Mouse (Mus musculus) forebrain, embryonic 12.5 days (tissue): ENCODE data around the gene Gm45837. TPM values are rescaled to one million over a fixed set of nuclear protein-coding genes. Genes with fewer than 3 reads are reported as not detected.
A peak's percentile ranks its signal among the peaks of the same experiment; 100 is the strongest.

Experiments used
- ATAC-seq: fragments of 200-750 bp; cut with Nextera tagmentation; 2 replicates; pipeline ENCODE4 v1.8.0; 2017; ENCODE audit warnings: moderate TSS enrichment; ENCODE audit not compliant: low FRiP score
- H3K27ac ChIP-seq: fragments of 300-500 bp; sonication (generic); 2 replicates; pipeline ENCODE4 v1.5.1; 2016; ENCODE audit warnings: mild to moderate bottlenecking
- H3K27me3 ChIP-seq: fragments of 300-500 bp; sonication (generic); 2 replicates; pipeline ENCODE4 v1.6.1; 2016; ENCODE audit warnings: mild to moderate bottlenecking
- H3K36me3 ChIP-seq: fragments of 300-500 bp; sonication (generic); replicated peaks from 2 replicates; pipeline ENCODE4 v1.6.1; 2016; ENCODE audit warnings: mild to moderate bottlenecking
- H3K4me1 ChIP-seq: fragments of 300-500 bp; sonication (generic); 2 replicates; pipeline ENCODE4 v1.6.1; 2016
- H3K4me2 ChIP-seq: fragments of 300-500 bp; sonication (generic); 2 replicates; pipeline ENCODE4 v1.6.1; 2016; ENCODE audit warnings: mild to moderate bottlenecking, moderate library complexity
- H3K4me3 ChIP-seq: fragments of 300-500 bp; sonication (generic); replicated peaks from 2 replicates; pipeline ENCODE4 v1.5.1; 2016; ENCODE audit warnings: mild to moderate bottlenecking
- H3K9ac ChIP-seq: fragments of 300-500 bp; sonication (generic); 2 replicates; pipeline ENCODE4 v1.6.1; 2016; ENCODE audit warnings: mild to moderate bottlenecking
- H3K9me3 ChIP-seq: fragments of 300-500 bp; sonication (generic); 2 replicates; pipeline ENCODE4 v1.6.1; 2016
- WGBS: fragments of 180-500 bp; shearing (Covaris S2); methylation state at CpG from one replicate; pipeline ENCODE4 v1.1.7; 2016; 5-methylcytosine and 5-hydroxymethylcytosine counted together
- polyA plus RNA-seq: library from polyadenylated mRNA; unstranded; fragments of >200 nt; fragmentation: Nextera tagmentation; extraction: Ambion mirVana; gene quantifications from 2 replicates; pipeline ENCODE4 v1.2.1, GENCODE M21; 2016

The Gm45837 gene
- polyA plus RNA-seq, 1 experiment from 2014 or later: not detected

DNA sequence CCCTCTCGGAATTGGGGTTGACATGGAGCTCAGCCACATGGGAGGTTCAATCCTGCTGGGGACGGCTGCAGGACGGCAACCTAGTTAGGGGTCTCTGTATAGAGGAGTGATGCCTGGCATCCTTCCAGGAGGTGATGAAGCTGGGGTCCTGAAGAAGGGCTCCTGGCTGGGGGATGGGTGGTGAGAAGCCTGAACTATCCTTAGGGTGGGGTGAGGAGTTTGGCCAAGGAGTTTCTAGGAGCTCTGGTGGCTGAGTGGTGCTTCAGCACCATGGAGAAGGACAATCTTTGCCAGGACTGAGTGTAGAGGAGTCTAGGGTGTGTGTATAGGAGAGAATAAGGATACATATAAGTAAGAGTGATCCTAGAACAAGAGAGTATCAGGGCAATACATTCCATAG lies 11.4 kb downstream of the Gm45837 start:
- Histone ChIP-seq H3K9ac (peak overlapping the region; percentile 40), H3K4me3 (peak overlapping the region; percentile 27), H3K9me3 (no peaks in the 10 kb centered on the region), H3K4me2 (peak overlapping the region; percentile 47), H3K27me3 (peaks cover 51% of the 10 kb centered on the region), H3K4me1 (peaks cover 44% of the 10 kb centered on the region), H3K36me3 (no peaks in the 10 kb centered on the region), H3K27ac (no peak overlapping the region)
- WGBS: 15% methylated on average over 3 of the region's 3 CpGs
- ATAC-seq: peak; percentile 24

DNA sequence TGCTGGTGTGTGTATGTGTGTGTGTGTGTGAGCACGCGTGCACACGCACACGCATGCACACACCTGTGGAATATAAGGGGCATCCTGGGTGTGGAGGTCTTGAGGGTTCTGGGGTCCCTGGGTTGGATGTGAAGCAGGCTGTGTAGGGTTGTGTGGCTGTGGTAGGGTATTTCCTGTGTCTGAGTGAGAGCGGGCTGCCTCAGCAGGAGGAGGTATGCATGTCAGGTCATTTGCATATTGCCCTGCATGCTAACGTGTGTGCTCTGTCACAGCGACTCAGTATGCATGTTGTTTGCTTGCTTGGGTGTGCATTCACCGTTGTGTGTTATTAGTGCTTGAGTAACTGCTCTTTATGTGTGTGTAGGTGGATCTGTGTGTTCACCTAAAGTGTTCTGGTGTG lies 12.0 kb downstream of the Gm45837 start:
- no peak overlapping the region for H3K27ac ChIP-seq
- peaks cover 46% of the 10 kb centered on the region for H3K4me1 ChIP-seq
- ATAC-seq: no peak
- no peak overlapping the region for H3K4me3 ChIP-seq
- H3K9me3 ChIP-seq: no peaks in the 10 kb centered on the region
- H3K36me3 ChIP-seq: no peaks in the 10 kb centered on the region
- peaks cover 45% of the 10 kb centered on the region for H3K27me3 ChIP-seq
- H3K4me2 ChIP-seq: peak overlapping the region; percentile 47
- WGBS: 79% methylated on average over 8 of the region's 8 CpGs
- H3K9ac ChIP-seq: no peak overlapping the region

- Histone ChIP-seq H3K36me3 (no peaks in the 10 kb centered on the region), H3K4me2 (no peak overlapping the region), H3K9me3 (no peaks in the 10 kb centered on the region), H3K27ac (no peak overlapping the region), H3K4me3 (no peak overlapping the region), H3K4me1 (peaks cover 44% of the 10 kb centered on the region), H3K27me3 (peaks cover 36% of the 10 kb centered on the region), H3K9ac (no peak overlapping the region)
- WGBS: 76% methylated on average over 6 of the region's 6 CpGs
- ATAC-seq: no peak
Measured at GRCm38 (mm10) chr7:101423970-101424369, 13.3 kb downstream of the Gm45837 start.

- ATAC-seq: no peak
- no peak overlapping the region for H3K9ac ChIP-seq
- peaks cover 10% of the 10 kb centered on the region for H3K27me3 ChIP-seq
- H3K36me3 ChIP-seq: no peaks in the 10 kb centered on the region
- 61% methylated on average over 8 of the region's 8 CpGs for WGBS
- peaks cover 25% of the 10 kb centered on the region for H3K4me1 ChIP-seq
- no peak overlapping the region for H3K4me2 ChIP-seq
- H3K4me3 ChIP-seq: no peak overlapping the region
- H3K9me3 ChIP-seq: no peaks in the 10 kb centered on the region
- no peak overlapping the region for H3K27ac ChIP-seq
Measured at GRCm38 (mm10) chr7:101426692-101427091, 16.0 kb downstream of the Gm45837 start.

DNA sequence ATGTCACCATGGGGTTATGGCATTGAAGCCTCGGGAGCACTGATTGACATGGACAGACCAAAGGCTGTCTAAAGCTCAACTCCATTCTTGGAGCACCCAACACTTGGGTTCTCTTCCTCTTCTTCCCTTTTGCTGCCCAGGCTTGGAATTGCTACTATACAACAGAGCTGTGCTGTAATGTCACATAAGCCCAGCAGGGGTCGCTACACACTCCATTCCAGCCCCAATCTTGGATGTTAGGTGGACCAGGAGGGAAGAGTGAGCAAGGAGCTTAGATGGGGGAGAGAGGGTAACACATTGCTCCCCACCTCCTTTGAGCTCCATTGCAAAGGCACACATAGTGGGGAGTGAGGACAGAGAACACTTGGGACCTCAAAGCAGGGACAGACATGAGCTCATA lies 17.1 kb downstream of the Gm45837 start:
- no peak for ATAC-seq
- WGBS: 17% methylated on average over 2 of the region's 2 CpGs

DNA sequence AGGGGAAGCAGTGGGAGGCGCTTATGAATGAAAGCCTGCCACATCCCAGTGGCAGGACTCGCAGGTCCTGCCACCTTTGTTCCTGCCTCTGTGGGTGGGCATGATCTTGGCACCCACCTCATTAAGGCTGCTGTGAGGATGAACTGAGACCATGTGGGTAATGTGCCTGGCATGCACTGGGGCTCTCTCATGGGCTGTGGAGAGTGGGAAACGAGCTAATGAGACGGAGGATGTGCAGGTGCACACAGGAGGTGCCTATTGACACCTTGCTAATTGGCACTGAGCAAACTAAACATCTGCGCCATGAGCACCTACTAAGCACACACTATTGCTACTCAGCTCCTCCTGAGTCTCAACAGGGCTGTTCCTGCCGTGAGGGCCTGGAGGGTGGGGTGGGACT lies 24.4 kb downstream of the Gm45837 start:
- Histone ChIP-seq H3K27me3 (no peaks in the 10 kb centered on the region), H3K4me1 (peaks cover 9% of the 10 kb centered on the region; the same call in 1 of the 2 replicates), H3K36me3 (no peaks in the 10 kb centered on the region), H3K9ac (no peak overlapping the region), H3K9me3 (no peaks in the 10 kb centered on the region), H3K4me3 (no peak overlapping the region), H3K27ac (no peak overlapping the region), H3K4me2 (no peak overlapping the region)
- WGBS: 39% methylated on average over 6 of the region's 6 CpGs
- peak; percentile 67; the same call in 1 of the 2 replicates for ATAC-seq

More for the DNA sequence above, 17.1 kb downstream of the Gm45837 start:
- H3K4me1 ChIP-seq: peaks cover 20% of the 10 kb centered on the region
- H3K4me3 ChIP-seq: no peak overlapping the region
- H3K36me3 ChIP-seq: no peaks in the 10 kb centered on the region
- no peak overlapping the region for H3K27ac ChIP-seq
- no peak overlapping the region for H3K4me2 ChIP-seq
- peaks cover 6% of the 10 kb centered on the region; the same call in 1 of the 2 replicates for H3K27me3 ChIP-seq
- no peaks in the 10 kb centered on the region for H3K9me3 ChIP-seq
- no peak overlapping the region for H3K9ac ChIP-seq

GRCm38 (mm10) chr7:101437876-101438275 lies 27.2 kb downstream of the Gm45837 start:
- no peak for ATAC-seq
- Histone ChIP-seq H3K27me3 (no peaks in the 10 kb centered on the region), H3K4me3 (no peak overlapping the region), H3K9me3 (no peaks in the 10 kb centered on the region), H3K4me2 (no peak overlapping the region), H3K9ac (no peak overlapping the region), H3K4me1 (peaks cover 13% of the 10 kb centered on the region; the same call in 1 of the 2 replicates), H3K27ac (no peak overlapping the region), H3K36me3 (no peaks in the 10 kb centered on the region)
- 24% methylated on average over 1 of the region's 1 CpGs for WGBS

DNA sequence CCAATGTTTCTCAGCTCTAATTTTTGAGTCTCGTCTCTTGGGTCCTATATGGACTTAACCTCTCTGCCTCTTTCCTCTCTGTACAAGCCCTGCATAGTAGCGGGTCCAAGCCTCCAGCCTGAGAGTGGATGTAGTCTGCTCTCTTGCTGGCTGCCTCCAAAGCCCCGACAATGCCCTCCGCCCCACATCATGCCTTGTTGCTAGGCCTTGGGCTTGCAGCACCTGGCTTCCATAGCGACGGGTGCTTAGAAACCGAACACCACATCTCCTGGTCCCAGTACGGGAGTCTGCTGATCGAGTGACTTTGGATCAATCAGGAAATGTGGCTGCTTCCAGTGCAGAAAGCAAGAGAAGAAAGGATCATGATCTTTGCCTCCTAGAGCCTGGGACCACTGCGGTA lies 32.4 kb downstream of the Gm45837 start:
- no peak overlapping the region for H3K9ac ChIP-seq
- no peaks in the 10 kb centered on the region for H3K36me3 ChIP-seq

DNA sequence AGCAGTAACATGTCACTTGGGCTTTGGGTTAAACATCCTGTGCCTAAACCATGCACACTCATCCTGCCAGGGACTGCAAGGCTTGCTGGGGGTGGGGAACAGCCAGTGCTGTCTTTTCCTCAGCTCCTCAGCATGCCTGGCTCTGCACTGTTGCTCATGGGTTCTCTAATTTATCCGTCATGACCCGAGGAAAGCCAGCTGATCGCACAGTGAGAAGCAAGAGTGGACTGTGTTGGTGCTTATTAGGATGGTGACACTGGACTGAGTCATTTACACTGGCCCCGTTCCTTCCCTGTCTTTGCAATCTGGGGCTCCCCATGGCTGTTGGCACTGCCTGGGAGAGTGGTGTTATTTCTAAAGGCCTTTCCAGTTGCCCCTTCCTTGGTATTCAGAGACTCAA lies 33.5 kb downstream of the Gm45837 start:
- Histone ChIP-seq H3K4me2 (no peak overlapping the region), H3K4me1 (0 out of 2 replicates have a peak, but pooled peaks cover 5% of the 10 kb centered on the region), H3K27me3 (0 out of 2 replicates have a peak, but pooled peaks cover 5% of the 10 kb centered on the region), H3K9ac (no peak overlapping the region), H3K36me3 (no peaks in the 10 kb centered on the region), H3K4me3 (no peak overlapping the region), H3K27ac (no peak overlapping the region), H3K9me3 (no peaks in the 10 kb centered on the region)
- WGBS: 81% methylated on average over 4 of the region's 4 CpGs
- ATAC-seq: no peak

More for the DNA sequence above, 32.4 kb downstream of the Gm45837 start:
- Histone ChIP-seq H3K27me3 (0 out of 2 replicates have a peak, but pooled peaks cover 5% of the 10 kb centered on the region), H3K4me2 (no peak overlapping the region), H3K4me1 (0 out of 2 replicates have a peak, but pooled peaks cover 10% of the 10 kb centered on the region), H3K4me3 (no peak overlapping the region), H3K27ac (peak overlapping the region; percentile 25; the same call in 1 of the 2 replicates), H3K9me3 (no peaks in the 10 kb centered on the region)
- ATAC-seq: no peak; the same call in 1 of the 2 replicates
- 62% methylated on average over 10 of the region's 10 CpGs for WGBS

DNA sequence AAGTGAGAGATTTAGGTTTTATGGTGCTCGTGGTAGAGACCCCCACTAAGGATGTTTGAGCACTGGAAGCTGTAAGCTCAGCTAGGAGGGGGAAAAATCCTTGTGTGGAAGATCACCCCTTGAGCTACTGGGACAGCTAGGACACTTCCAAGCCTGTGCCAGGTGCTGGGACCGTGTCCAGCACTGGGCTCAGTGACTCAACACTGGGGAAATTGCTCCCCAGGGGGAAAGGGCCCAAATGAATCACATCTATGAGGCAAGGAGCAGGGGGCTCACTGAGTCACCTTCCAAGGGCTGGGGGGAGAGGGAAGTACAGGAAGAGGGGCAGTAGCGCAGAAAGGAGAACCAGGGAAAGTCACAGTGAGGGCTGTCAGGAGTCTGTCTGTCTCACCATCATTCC lies 39.2 kb downstream of the Gm45837 start:
- Histone ChIP-seq H3K9ac (no peak overlapping the region), H3K27me3 (peaks cover 43% of the 10 kb centered on the region), H3K27ac (no peak overlapping the region), H3K9me3 (no peaks in the 10 kb centered on the region), H3K4me1 (0 out of 2 replicates have a peak, but pooled peaks cover 5% of the 10 kb centered on the region), H3K36me3 (no peaks in the 10 kb centered on the region), H3K4me3 (no peak overlapping the region), H3K4me2 (no peak overlapping the region)
- no peak for ATAC-seq
- WGBS: 42% methylated on average over 3 of the region's 3 CpGs

- H3K9me3 ChIP-seq: no peaks in the 10 kb centered on the region
- H3K27me3 ChIP-seq: peaks cover 43% of the 10 kb centered on the region
- no peak overlapping the region for H3K27ac ChIP-seq
- H3K4me2 ChIP-seq: peak overlapping the region; percentile 87
- under 1% methylated on average over 68 of the region's 68 CpGs for whole genome bisulfite sequencing
- H3K9ac ChIP-seq: peak overlapping the region; percentile 69
- no peaks in the 10 kb centered on the region for H3K36me3 ChIP-seq
- ATAC-seq: peak; percentile 86
- peak overlapping the region; percentile 55 for H3K4me3 ChIP-seq
- H3K4me1 ChIP-seq: 0 out of 2 replicates have a peak, but pooled peaks cover 5% of the 10 kb centered on the region
Measured at GRCm38 (mm10) chr7:101450422-101451401, 40.0 kb downstream of the Gm45837 start.

GRCm38 (mm10) chr7:101452669-101453068 lies 42.0 kb downstream of the Gm45837 start:
- peak overlapping the region; percentile 13; the same call in 1 of the 2 replicates for H3K4me2 ChIP-seq
- H3K9ac ChIP-seq: no peak overlapping the region
- H3K4me1 ChIP-seq: 0 out of 2 replicates have a peak, but pooled peaks cover 8% of the 10 kb centered on the region
- H3K4me3 ChIP-seq: no peak overlapping the region
- whole genome bisulfite sequencing: 88% methylated on average over 3 of the region's 3 CpGs
- H3K27me3 ChIP-seq: peaks cover 38% of the 10 kb centered on the region
- no peak for ATAC-seq
- no peak overlapping the region for H3K27ac ChIP-seq
- H3K9me3 ChIP-seq: no peaks in the 10 kb centered on the region
- no peaks in the 10 kb centered on the region for H3K36me3 ChIP-seq
